Mouse (Mus musculus): Measurements from ENCODE around the gene Ccrl2.

Ccrl2 gene

DNA sequence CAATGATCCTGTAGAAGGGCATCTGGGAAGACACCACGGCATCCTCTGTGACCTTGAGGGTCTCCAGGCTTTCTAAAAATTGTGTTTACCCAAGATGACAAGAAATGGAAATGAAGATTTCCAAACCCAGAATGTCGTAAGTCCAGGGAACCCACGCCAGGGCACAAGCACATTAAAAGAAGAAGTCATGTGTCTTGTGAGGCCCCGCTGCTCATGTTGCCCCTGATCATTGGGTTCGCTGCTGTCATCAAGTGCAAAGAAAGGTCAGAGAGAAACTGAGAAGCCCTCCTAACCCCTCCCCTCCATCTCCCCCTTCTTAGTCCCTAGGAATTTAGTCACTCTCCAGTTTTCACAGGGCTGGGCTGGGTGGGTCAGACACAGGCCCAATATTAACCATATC is 5.5 kb upstream of the Ccrl2 start:
- DNase-seq (ENCODE audit: low spot score in 2 of 2): no peak

- DNase-seq (ENCODE audit: low spot score in 2 of 2): no peak
Measured at GRCm38 (mm10) chr9:111058943-111059556, 1.7 kb upstream of the Ccrl2 start.

DNA sequence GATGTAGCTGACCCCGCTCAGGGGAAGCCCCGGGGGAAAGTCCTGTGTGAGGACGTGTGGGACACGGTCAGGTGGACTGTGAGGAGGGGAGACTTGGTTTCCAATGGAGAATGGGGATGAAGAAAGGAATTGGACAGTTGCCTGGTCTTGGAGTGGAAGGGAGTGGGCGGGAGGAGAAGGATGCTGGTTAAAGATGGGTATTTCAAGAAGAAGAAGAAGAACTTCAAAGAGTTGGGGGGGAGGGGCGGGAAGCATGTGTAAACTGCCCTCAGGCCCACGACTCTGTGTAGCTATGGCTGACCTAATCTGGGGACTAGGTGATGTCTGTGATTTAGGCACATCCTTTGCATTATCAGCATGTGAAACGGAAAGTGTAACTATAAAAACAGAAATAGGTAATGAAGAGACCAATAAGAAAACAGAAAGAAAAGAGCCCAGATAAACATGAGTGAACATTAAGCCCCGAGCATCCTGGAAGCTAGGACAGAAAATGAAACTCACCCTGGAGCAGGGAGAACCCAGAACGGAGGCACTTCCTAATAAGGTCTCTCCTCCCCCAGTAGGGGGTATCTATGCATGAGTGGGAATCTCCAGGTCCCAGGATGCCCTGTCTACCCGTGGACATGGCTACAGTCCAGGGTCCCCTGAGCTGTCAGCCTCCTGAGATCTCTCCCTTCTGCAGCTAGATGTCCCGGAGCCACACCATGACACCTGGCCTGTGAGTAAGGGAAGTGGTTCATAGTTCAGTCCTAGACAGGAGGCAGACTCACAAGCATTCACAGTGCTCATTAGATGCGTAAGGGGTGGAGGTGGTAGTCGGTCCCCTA is 438 bp upstream of the Ccrl2 start:
- DNase-seq (ENCODE audit: low spot score in 2 of 2): no peak

DNA sequence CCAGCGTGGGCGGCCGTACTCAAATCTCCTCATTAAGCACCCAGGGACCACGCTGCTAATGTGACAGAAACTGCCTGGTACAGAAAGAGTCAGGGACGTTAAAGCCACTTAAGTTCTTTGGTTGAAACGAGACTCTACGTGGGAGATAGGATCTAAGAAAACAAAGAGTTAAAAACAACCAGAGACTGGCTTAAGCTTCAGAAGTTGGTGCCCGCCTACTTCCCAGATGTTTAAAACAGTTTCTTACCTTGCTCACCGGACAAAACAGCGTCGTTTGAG is 861 bp downstream of the Ccrl2 start:
- no peak for DNase-seq (ENCODE audit: low spot score in 2 of 2)

DNA sequence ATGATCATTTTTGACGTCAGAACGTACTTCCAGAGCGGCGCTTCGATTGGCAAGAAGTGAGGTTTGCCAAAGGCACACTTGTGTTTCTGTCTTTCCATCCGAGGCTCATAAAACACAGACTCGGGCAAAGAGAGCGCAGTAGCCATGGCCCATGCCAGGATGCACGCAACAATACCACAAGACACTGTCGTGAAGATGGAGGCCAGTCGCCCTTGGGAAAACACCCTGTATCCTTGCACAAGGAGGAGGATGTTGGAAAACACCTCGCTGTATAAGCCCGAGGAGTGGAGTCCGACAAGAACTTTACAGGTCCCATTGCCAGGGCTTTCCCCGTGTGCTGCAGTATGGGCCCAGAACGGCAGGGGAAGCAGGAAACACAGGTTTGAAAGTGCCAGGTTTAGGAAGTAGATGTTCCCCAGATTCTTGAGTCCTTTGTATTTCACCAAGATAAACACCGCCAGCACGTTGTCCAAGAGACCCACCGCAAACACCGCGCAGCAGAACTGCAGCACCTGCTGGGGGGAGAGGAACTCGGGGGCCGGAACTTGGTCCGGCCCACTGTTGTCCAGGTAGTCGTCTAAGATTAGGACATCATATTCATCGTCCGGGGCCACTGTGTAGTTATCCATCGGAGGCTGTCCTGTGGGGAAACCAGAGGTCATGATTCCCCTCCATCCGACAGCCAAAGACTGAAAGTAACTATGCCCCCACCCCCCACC is 1.4 kb downstream of the Ccrl2 start:
- DNase-seq (ENCODE audit: low spot score in 2 of 2): no peak

GRCm38 (mm10) chr9:111054923-111055322 is 2.4 kb downstream of the Ccrl2 start:
- DNase-seq (ENCODE audit: low spot score in 2 of 2): no peak

DNA sequence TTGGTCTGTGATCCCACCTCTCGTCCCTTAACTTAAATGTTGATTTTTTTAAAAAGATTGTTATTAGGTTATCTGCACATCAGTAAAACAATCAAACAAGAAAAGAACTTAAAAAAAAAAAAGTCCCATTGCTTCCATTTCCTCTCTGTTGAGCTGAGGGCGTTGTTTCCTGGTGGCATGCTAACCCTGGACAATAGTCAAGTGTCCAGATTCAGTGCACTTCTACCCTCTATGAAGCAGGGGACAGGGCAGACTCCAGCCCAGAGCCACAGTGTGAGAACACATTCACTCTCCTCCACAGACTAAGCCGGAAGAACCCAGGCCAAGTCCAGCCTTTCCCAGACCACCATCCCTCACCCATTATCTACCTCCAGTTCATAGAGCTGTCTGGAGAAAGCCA is 8.9 kb downstream of the Ccrl2 start:
- DNase-seq (ENCODE audit: low spot score in 2 of 2): no peak

DNA sequence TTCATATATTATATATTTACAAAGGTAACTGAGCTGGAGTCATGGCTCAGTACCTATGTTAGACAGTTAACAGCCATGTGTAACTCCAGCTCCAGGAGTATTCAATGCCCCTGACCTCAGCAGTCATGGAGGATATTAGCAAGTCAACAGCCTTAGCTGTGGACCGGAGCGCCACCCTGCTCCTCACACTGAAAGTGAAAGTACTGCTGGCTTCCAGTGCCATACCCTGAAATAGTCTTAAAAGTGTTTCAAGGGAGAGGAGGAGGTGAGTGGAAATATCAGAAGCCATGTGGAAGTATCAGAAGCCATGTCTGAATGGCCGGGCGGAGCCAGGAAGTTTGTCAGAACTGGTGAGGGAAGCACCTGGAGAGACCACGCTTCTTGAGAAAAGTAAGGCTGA is 10.1 kb downstream of the Ccrl2 start:
- no peak for DNase-seq (ENCODE audit: low spot score in 2 of 2)

DNA sequence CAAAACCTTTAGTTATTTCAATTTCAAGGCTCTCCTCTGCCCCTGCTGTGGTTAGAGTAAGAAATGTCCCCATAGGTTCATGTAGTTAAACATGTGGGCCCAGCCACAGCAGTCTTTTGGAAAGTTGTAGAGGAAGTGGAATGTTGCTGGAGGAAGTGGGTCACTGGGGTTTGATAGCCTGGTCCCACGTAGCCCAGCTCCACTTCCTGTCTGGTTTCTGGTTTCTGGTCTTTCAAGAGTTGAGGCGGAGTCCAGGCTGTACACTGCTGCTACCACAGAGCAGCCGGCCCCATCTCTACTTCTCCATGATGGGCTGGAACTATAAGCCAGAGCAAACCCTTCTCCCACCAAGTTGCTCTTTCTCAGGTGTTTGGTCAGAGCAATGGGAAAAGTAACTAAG is 11.1 kb downstream of the Ccrl2 start:
- no peak for DNase-seq (ENCODE audit: low spot score in 2 of 2)

- DNase-seq (ENCODE audit: low spot score in 2 of 2): no peak
Measured at GRCm38 (mm10) chr9:111042266-111042665, 15.1 kb downstream of the Ccrl2 start.

- no peak for DNase-seq (ENCODE audit: low spot score in 2 of 2)
Measured at GRCm38 (mm10) chr9:111039966-111040365, 17.4 kb downstream of the Ccrl2 start.

DNA sequence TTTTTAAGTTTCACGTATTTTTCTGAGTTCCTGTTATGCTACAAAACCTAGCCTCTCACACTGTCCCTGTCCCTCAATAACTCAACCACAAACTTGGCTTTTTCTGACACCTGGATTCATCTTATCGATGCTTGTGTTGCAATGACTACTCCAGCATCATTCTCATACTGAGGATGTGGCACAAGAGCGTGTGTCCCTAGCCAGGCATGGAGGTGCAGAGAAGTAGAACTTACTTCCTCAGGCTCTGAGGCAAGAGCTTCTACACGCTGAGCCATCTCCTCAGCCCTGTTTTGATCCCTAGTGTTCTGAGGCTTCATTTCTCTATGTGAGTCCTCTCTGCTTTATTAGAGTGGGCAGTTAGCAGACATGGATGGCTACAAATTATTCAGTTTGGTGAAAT is 23.6 kb downstream of the Ccrl2 start:
- no peak for DNase-seq (ENCODE audit: low spot score in 2 of 2)

DNA sequence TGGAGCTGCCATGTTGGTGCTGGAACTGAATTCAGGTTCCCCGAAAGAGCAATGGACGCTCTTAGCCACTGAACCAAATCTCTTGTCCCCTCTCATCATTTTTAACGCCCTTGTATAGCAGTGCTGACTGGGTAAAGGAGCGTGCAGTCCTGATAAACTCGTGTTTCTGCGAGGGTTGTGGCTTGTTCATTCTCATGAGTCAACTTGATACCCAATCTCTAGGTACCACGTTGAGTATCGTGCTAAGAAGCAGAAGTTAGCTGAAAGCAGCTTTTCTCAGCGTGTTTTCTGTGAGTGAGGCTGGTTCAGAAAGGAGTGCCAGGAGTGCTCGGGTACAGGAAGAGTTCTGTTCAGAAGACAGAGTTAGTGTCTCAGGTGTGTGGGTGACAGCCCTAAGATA is 30.5 kb downstream of the Ccrl2 start:
- DNase-seq (ENCODE audit: low spot score in 2 of 2): no peak

- no peak for DNase-seq (ENCODE audit: low spot score in 2 of 2)
Measured at GRCm38 (mm10) chr9:111019022-111019421, 38.3 kb downstream of the Ccrl2 start, which contains the start of gene Ltf. TSS of gene Ltf (plus strand) at chr9:111019271.

- no peak for DNase-seq (ENCODE audit: low spot score in 2 of 2)
Measured at GRCm38 (mm10) chr9:111015658-111016057, 41.7 kb downstream of the Ccrl2 start.

- no peak for DNase-seq (ENCODE audit: low spot score in 2 of 2)
Measured at GRCm38 (mm10) chr9:111012041-111012440, 45.3 kb downstream of the Ccrl2 start.

DNA sequence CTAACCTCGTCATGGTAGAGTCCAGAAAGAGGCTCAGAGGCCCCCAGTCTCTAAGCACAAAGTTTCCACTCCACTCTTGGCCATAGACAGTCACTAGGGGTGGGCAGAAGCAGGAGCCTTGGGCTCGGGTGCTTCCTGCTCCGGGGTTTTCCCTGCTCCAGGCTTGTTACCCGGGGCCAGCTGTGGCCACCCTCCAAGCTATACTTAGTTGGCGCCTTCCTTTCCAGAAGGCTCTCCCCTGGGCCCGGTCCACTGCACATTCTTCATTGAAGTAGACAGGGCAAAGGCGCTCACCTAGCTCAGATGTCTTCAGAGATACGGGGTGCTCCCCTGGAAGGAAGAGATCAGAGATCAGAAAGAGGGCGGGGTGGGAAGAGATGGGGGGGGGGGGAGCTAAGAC is 45.8 kb downstream of the Ccrl2 start:
- no peak for DNase-seq (ENCODE audit: low spot score in 2 of 2)

DNA sequence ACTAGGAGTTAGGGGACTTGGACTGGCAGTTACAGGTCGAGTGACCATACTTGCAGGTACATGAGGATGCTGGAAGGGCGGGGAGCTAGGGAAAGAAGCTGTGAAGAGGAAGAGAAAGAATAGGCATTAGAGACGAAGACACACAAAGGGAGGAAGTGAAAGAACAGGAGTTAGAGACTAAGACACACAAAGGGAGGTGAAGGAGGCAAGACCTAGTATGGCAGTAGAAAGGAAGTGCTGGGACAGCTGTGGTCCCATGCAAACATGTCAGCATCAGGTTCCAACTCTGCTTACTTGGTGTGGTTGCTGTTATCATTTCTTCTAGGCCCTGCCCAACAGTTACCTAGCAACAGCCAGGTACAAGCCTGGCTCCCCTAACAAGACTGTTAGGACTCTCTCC is 47.6 kb downstream of the Ccrl2 start:
- DNase-seq (ENCODE audit: low spot score in 2 of 2): no peak

GRCm38 (mm10) chr9:111006544-111006943 is 50.8 kb downstream of the Ccrl2 start:
- no peak for DNase-seq (ENCODE audit: low spot score in 2 of 2)

All from frontal cortex, postnatal 14 days (tissue).